Mouse (Mus musculus) olfactory bulb, adult 2 months (tissue): ENCODE results near the gene S100a10.

ENCODE experiments used
- CTCF ChIP-seq: fragments of 200-500 bp; IDR thresholded peaks from 2 replicates; pipeline ENCODE4 v1.5.1; 2012; ENCODE audit warnings: low read depth, mild to moderate bottlenecking, low read length, moderate library complexity; ENCODE audit not compliant: insufficient read depth
- POLR2A ChIP-seq: fragments of 200-500 bp; IDR thresholded peaks from 2 replicates; pipeline ENCODE4 v1.6.1; 2012; ENCODE audit warnings: mild to moderate bottlenecking, low read depth, low read length, moderate library complexity; ENCODE audit not compliant: insufficient read depth

- TF ChIP-seq CTCF = no peak
- TF ChIP-seq POLR2A = no peak
Observed at GRCm38 (mm10) chr3:93551950-93552901, 2.7 kb upstream of the S100a10 start.
